Mouse (Mus musculus) CD4-positive naive resting alpha-beta T cell, adult 76 days (primary cell): Measurements from ENCODE around the gene Gm4985. TPM values are rescaled to one million over a fixed set of nuclear protein-coding genes. Genes with fewer than 3 reads are reported as not detected.

Source experiments
- total RNA-seq: library from RNA; stranded (reverse); gene quantifications from one replicate; pipeline ENCODE4 v1.2.4, GENCODE M21; 2023

Gene Gm4985
- total RNA-seq: not detected

DNA sequence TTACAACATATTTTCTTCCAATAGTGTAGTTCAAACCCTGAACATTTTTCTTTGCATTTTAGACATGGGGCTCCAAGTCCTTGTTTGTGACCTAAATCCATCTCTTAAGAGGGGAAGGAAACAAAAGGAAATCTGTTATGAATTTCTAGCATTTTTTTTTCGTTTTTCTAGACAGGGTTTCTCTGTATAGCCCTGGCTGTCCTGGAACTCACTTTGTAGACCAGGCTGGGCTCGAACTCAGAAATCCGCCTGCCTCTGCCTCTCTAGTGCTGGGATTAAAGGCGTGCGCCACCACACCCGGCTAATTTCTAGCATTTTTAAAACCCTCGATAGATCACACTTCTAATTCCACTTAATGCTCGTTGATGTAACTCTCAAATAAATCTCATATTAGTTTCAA, at the start of gene Gm4985:
TSS of gene Gm4985 (minus strand) at position 101 of the 400 bp plus-strand sequence.

Other genes starting within 250 kb of the Gm4985 start
- not detected for gene Gm4907, start 76.4 kb downstream of the Gm4985 start, total RNA-seq